Mouse (Mus musculus): ENCODE data around the gene Styk1. TPM values are rescaled to one million over a fixed set of nuclear protein-coding genes. Genes with fewer than 3 reads are reported as not detected.

The Styk1 gene
- total RNA-seq, 2 experiments from 2014 or later, result 0.22 to 0.30 TPM

DNA sequence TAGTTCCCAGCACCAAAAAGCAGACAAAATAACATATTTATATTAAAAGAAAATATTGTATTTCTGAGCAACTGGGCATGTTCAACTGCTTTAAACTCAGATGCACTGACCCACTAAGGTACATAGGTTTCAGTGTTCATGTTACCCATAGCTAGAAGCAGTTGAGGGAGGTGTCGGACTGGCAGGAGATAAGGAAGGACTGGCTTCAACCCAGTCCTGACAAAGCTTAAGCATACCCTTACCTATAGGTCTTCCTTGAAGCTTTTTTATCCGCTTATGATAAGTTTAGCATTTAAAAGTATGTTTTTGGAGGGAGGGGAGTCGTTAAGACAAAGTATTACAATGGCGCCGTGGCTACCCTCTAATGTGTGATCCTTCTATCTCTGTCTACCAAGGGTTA, 17.4 kb upstream of the Styk1 start:
- intact Hi-C loops (cut with DNase I), result no loop called here
- DNase-seq, result no peak

DNA sequence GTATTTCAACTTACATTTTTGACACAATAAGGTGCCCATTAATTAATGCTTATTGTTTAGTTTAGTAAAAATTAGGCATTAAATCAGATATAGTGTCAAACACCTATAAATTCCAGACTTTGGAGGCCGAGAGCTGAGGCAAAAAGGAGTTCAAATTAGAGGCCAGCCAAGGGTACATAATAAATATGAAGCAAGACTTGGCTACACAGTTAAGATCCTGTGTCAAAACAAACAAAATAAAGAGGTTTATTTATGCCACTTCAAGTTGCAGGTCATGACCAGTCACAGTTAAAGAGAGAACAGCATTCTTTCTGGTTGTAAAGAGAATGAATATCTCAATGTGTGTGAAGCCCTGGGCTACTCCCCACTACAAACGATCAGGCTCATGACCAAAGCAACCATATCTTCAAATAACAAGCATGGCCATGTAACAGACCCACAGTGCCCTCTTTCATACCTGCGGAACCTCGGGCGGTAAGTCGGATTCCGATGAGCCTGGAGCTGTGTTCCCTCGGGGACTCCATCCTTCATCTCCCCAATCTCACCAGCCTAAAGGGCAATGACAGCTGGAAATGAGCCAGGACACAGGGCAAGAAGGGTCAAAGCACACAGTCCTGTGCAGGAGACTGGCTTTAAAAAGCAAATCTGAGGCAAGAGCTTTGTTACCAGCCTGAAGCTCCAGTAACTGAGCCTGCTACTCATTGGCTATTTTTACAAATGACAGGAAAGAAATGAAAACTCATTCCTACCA, 16.6 kb upstream of the Styk1 start:
- no peak for DNase-seq

GRCm38 (mm10) chr6:131367101-131367500, 13.7 kb upstream of the Styk1 start:
- no peak for DNase-seq
- intact Hi-C loops (cut with DNase I), result loop anchor here (1.0 kb wide), 1 partner anchor 54 kb away; no protein-coding TSS in a partner anchor

More for the DNA sequence above, 16.6 kb upstream of the Styk1 start:
- intact Hi-C loops (cut with DNase I), result no loop called here

- intact Hi-C loops (cut with DNase I), result no loop called here
- no peak for DNase-seq
Observed at GRCm38 (mm10) chr6:131364353-131364752, 11.0 kb upstream of the Styk1 start.

DNA sequence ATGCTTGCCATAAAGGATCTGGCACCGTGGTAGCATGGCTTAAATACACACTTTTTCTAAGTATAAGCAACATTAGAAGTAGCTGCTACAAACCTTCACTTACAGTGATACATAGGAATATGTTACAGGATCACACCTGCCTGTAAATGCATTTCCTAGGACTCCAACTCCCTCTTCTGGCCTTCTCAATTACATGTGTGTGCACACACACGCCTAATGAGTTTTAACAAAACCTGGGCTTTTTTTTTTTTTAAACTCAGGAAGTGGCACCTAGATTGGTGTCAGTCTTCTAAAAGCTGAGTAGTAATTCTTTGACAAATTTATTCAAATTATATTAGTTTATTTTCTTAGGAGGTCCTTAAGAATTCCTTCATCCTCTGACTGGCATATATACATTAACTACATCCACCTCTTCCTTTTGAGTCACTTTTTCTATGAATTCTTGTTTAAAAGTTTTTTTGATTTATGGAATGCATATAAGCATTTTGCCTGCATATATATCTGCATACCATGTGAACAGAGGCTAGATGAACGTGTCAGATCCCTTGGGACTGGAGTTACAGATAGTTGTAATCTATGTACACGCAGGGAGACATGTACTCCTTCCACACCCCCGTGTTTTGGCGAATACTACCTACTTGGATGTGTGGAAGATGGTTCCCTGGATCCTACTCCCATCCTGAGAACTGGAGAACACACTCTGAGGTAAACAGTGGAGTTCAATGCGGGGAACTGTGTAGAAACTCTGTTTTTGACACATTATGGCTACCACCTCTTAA, 9.8 kb upstream of the Styk1 start:
- no peak for DNase-seq
- intact Hi-C loops (cut with DNase I), result no loop called here

GRCm38 (mm10) chr6:131360693-131361092, 7.3 kb upstream of the Styk1 start:
- DNase-seq, result no peak
- intact Hi-C loops (cut with DNase I), result no loop called here

- intact Hi-C loops (cut with DNase I), result no loop called here
- no peak for DNase-seq
Observed at GRCm38 (mm10) chr6:131359543-131359942, 6.1 kb upstream of the Styk1 start.

DNA sequence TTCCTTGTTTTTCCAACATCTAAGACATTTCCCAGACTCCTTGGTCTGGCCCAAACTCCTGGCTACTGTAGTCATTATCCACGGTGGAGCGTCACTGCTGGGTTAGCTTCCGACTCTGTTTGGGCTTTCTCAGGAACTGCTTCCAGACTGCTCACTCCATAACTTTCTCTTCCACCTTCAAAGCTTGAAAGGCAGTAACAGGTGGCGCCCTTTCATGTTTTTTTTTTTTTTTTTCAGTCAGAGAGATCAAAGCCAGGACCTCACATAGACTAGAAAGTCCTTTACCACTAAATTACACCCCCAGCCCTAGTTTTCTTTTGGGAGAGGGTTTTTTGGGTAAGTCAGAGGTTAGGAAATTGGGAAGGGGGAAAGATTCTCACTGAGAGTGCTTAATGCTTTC, 1.5 kb upstream of the Styk1 start:
- intact Hi-C loops (cut with DNase I), result loop anchor here (2.0 kb wide), 1 partner anchor 1780 kb away; no protein-coding TSS in a partner anchor
- DNase-seq, result no peak

GRCm38 (mm10) chr6:131347026-131347425, 6.4 kb downstream of the Styk1 start:
- no peak for DNase-seq
- intact Hi-C loops (cut with DNase I), result no loop called here

- intact Hi-C loops (cut with DNase I), result no loop called here
- no peak for DNase-seq
Observed at GRCm38 (mm10) chr6:131344346-131344745, 9.1 kb downstream of the Styk1 start.

GRCm38 (mm10) chr6:131340082-131340481, 13.3 kb downstream of the Styk1 start:
- intact Hi-C loops (cut with DNase I), result no loop called here
- no peak for DNase-seq

DNA sequence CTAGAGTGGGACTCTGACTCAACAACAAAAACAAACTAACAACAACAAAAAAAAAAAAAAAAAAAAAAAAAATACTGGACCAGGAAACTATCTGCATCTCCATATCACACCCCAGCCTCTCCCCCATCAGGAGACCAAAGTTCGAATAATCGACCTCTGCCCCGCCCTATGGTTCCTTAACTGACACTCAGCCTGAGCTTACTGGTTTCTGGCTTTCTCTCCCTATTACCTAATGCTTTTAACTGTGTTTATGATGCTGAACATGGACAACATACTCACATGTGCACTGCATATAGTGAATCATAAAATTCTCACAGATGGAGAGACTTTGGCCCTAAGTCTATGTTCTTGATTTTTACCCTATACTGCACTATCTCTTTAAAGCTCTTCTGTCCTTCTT, 14.1 kb downstream of the Styk1 start:
- intact Hi-C loops (cut with DNase I), result no loop called here
- no peak for DNase-seq

DNA sequence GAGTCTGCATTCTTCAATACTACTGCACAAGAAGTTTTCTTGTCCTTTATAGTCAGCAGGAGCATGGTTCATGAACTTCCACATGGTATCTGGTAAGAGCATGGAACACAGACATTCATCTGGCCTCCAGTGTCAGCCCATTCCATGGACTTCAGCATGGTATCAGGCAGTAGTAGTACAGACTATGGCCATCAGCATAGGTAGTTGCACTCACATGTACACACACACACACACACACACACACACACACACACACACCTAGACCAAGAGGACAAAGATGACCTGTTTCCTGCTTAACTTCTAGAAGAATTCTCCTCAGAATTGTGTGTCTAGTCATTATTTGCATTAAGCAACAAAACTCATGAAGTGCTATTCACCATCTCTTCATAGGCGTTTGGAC, 14.6 kb downstream of the Styk1 start:
- no peak for DNase-seq
- intact Hi-C loops (cut with DNase I), result no loop called here

DNA sequence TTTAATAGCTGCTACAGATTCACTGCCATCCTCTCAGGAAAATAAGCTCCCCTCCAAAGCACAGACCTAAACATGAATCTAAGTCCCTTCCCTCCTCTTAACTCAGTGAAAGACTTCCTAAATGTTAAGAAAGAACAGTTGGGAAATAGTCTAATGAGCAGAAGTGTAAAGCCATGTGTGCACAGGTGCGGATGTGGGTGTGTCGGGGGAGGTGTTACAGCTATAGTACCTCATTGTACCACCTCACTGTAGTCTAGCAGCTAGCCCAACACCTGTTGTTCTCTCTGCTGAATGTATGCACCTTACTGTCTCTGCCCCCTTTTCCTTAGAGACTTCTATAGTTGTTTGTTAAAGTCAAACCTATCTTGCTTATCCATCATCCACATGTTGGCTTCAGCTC, 26.3 kb downstream of the Styk1 start:
- intact Hi-C loops (cut with DNase I), result no loop called here
- no peak for DNase-seq

DNA sequence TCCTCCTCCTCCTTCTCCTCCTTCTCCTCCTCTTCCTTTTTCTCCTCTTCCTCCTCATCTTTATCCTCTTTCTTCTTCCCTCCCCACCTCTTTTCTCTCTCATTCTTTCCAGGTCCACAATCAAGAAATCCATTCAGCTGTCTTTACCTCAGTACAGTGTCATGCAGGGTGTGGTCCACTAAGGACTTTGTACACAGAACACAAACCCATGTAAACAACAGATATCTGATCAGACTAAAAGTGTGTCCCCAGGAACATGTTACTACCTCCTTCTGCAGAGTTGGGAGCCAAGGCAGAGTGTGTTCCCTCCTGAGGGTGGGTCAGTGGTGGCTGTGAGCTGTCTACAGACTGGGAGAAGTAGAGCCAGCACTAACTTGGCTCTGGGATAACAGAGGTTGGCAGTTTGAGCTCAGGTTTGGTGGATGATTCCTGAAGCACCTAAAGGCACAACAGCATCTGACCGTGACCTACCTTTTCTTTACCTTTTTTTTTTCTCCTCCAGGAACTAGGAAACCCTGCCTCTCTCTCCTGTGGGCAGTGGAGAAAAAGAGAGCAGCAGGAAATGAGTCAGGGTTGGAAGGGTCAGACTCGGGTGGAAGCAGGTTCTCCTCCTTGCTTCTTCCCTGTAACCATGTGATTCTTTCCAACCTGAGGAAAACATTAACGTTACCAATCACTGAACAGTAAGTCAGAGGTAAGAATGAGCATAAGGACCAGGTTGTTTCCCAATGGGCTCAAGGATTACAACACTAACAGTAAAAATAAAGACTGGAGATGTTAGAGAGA, 31.4 kb downstream of the Styk1 start:
- DNase-seq, result no peak
- intact Hi-C loops (cut with DNase I), result no loop called here

GRCm38 (mm10) chr6:131316155-131317101, 37.0 kb downstream of the Styk1 start:
- DNase-seq, result no peak
- intact Hi-C loops (cut with DNase I), result no loop called here

- DNase-seq, result no peak
- intact Hi-C loops (cut with DNase I), result no loop called here
Observed at GRCm38 (mm10) chr6:131308031-131308430, 45.4 kb downstream of the Styk1 start.

- intact Hi-C loops (cut with DNase I), result no loop called here
- DNase-seq, result no peak
Observed at GRCm38 (mm10) chr6:131304776-131305175, 48.6 kb downstream of the Styk1 start.

DNA sequence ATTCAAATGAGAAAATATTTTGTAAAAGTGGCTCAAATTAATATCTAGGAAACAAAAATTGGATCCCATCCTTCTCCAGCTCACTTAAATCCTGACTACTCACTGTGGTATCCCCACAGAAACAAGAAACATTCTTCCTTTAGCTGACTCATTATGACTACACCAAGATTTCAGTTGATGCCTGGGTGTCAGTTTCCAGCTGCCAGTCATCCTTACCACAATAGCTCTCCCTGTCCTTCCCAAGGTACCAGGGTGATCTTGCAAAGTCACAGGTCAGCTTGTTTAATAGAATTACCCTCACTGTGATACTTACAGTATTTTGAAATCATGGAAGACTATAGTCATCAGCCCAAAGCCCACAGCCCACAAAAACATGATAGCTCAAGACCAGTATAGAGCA, 54.9 kb downstream of the Styk1 start:
- intact Hi-C loops (cut with DNase I), result no loop called here

More for the DNA sequence above, 54.9 kb downstream of the Styk1 start:
- DNase-seq, result no peak

All from heart, postnatal 36 days (tissue).